Comparison of ENCODE assay signal across 9 mouse cellular contexts in the genomic region with DNA sequence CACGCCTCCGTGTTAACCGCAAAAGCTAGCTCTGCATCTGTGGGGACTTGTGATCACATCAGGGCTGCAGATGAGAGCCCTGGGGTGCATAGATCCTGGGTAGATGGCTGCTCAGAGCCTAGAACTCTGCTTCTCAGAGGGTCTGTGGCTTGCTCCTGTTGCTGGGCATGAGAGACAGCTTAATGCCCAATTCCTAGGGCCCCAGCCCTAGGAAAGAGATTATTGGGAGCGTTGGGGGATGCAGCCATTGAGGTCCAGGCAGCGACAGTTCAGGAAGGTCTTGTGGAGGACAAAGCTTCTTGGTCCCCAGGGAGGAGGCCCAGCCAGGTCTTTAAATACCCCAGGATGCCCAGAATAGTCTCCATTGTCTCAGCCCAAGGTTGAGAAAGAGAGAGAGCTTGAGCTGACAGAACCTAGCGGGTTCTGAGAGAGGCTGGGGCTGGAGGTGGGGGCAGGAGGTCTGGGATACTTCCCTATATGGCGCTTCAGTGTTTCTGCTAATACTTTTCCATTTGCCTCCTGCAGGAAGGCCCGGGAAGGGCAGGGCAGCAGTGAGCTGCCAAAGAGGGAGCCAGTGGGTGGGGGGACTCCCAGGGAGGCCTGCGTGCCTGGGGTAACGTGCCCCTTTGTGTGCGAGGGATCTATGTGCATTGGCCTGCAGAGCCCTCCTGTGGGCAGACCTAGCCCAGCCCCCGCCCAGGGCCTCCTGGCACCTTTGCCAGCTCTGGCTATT. TPM values are rescaled to one million over a fixed set of nuclear protein-coding genes. Genes with fewer than 3 reads are reported as not detected.
DNase-seq lines count a peak whose midpoint lies in the region; ATAC-seq and TF ChIP-seq lines count a peak whose summit lies in the region.
"Had no signal": no experiment of that assay in that cellular context is flagged by ENCODE, and none has a peak within 500 bp of the region (broad histone marks: within the 10 kb centered on the region; RNA-seq: fewer than 3 reads in every experiment).

No protein-coding gene starts in this region.

- H3K27me3 ChIP-seq in hindbrain, embryonic 15.5 days, result no peaks in the 10 kb centered on the region
- H3K27me3 ChIP-seq in lung, postnatal 0 days (replicated peaks; ENCODE audit: insufficient read depth, low read length), result no peaks in the 10 kb centered on the region

- 0 out of 2 replicates have a peak, but pooled peaks have one; percentile 25 for ATAC-seq in hindbrain, embryonic 15.5 days (ENCODE audit: low FRiP score, low read depth)
- ATAC-seq in lung, postnatal 0 days, result peak; percentile 32

- H3K4me3 ChIP-seq in hindbrain, embryonic 15.5 days, result no peak overlapping the region
- no peak overlapping the region for H3K4me3 ChIP-seq in lung, postnatal 0 days (ENCODE audit: low read depth, low read length)

- WGBS in hindbrain, embryonic 15.5 days, result 14% methylated on average over 12 of the region's 12 CpGs
- WGBS in lung, postnatal 0 days, result 19% methylated on average over 12 of the region's 12 CpGs

- no peak for TF ChIP-seq EP300 in lung, postnatal 0 days (IDR thresholded peaks at IDR 0.05)

- no peaks in the 10 kb centered on the region for H3K9me3 ChIP-seq in hindbrain, embryonic 15.5 days
- no peaks in the 10 kb centered on the region for H3K9me3 ChIP-seq in lung, postnatal 0 days (ENCODE audit: low read length)

- H3K4me1 ChIP-seq in hindbrain, embryonic 15.5 days (replicated peaks), result peaks cover 53% of the 10 kb centered on the region
- H3K4me1 ChIP-seq in lung, postnatal 0 days (ENCODE audit: insufficient read depth, low read depth, low read length), result peaks cover 62% of the 10 kb centered on the region

- TF ChIP-seq CTCF in lung, postnatal 0 days (IDR thresholded peaks at IDR 0.05), result peak; percentile 73

- H3K4me2 ChIP-seq in hindbrain, embryonic 15.5 days, result no peak overlapping the region
- H3K4me2 ChIP-seq in lung, postnatal 0 days (replicated peaks; ENCODE audit: low read depth, low read length), result no peak overlapping the region

- H3K36me3 ChIP-seq in hindbrain, embryonic 15.5 days, result no peaks in the 10 kb centered on the region
- no peaks in the 10 kb centered on the region for H3K36me3 ChIP-seq in lung, postnatal 0 days (ENCODE audit: insufficient read depth, low read length)

- peak overlapping the region; percentile 25 for H3K27ac ChIP-seq in hindbrain, embryonic 15.5 days (replicated peaks)
- peak overlapping the region; percentile 3; the same call in 1 of the 2 replicates for H3K27ac ChIP-seq in lung, postnatal 0 days (ENCODE audit: low read length)

- DNase-seq in adrenal gland, postnatal 25 days, result peak; percentile 48
- DNase-seq in adrenal gland, adult 18-20 months (ENCODE audit: low spot score in 2 of 2), result no peak
- DNase-seq in Muller cell, postnatal 12 days (ENCODE audit: inconsistent ontology term), result peak; percentile 81
- peak; percentile 68 for DNase-seq in gastrocnemius, postnatal 10 days
- peak; percentile 68 for DNase-seq in lung, postnatal 0 days (ENCODE audit: low spot score)
- DNase-seq in spleen, postnatal 36 days (ENCODE audit: low spot score in 2 of 2), result no peak
- DNase-seq in left cerebral cortex, postnatal 36 days (ENCODE audit: low spot score in 2 of 2), result no peak

- H3K9ac ChIP-seq in hindbrain, embryonic 15.5 days, result no peak overlapping the region
- no peak overlapping the region for H3K9ac ChIP-seq in lung, postnatal 0 days (replicated peaks; ENCODE audit: low read depth)

- intact Hi-C loops in left cerebral cortex, postnatal 36 days (cut with DNase I), result no loop called here

RNA-seq across cellular contexts. Expression of gene Hspg2, which starts 20.2 kb away (rescaled TPM):
- 177 and 197 TPM in 2 replicates for total RNA-seq in adrenal gland, postnatal 25 days (2021)
- total RNA-seq in adrenal gland, adult 18-20 months (2021), result 100 to 1,000 TPM in 1 of 2 experiments, 10 to 100 TPM in 1; 79.7 to 122 TPM
- total RNA-seq in gastrocnemius, postnatal 10 days (2021), result 100 to 1,000 TPM; 256 to 295 TPM
- polyA plus RNA-seq in hindbrain, embryonic 15.5 days (2015; fragmentation: Nextera tagmentation; extraction: Ambion mirVana), result 6.0 and 6.9 TPM in 2 replicates
- 20.2 and 25.3 TPM in 2 replicates for polyA plus RNA-seq in lung, postnatal 0 days (2015; fragmentation: Nextera tagmentation; extraction: Ambion mirVana)
- 1 to 10 TPM; 5.7 to 7.7 TPM for total RNA-seq in left cerebral cortex, postnatal 36 days (2021)

RNA-seq across cellular contexts. Expression of gene 1700013G24Rik, which starts 35.7 kb away (rescaled TPM):
- total RNA-seq in adrenal gland, postnatal 25 days (2021), result not detected in 2 replicates
- not detected for total RNA-seq in adrenal gland, adult 18-20 months (2021)
- not detected for total RNA-seq in gastrocnemius, postnatal 10 days (2021)
- polyA plus RNA-seq in hindbrain, embryonic 15.5 days (2015; fragmentation: Nextera tagmentation; extraction: Ambion mirVana), result not detected in 2 replicates
- not detected in 2 replicates for polyA plus RNA-seq in lung, postnatal 0 days (2015; fragmentation: Nextera tagmentation; extraction: Ambion mirVana)
- total RNA-seq in left cerebral cortex, postnatal 36 days (2021), result not detected

RNA-seq across cellular contexts. Expression of gene Cela3b, which starts 58.4 kb away (rescaled TPM):
- not detected in 2 replicates for total RNA-seq in adrenal gland, postnatal 25 days (2021)
- not detected for total RNA-seq in adrenal gland, adult 18-20 months (2021)
- not detected for total RNA-seq in gastrocnemius, postnatal 10 days (2021)
- not detected in 2 replicates for polyA plus RNA-seq in hindbrain, embryonic 15.5 days (2015; fragmentation: Nextera tagmentation; extraction: Ambion mirVana)
- polyA plus RNA-seq in lung, postnatal 0 days (2015; fragmentation: Nextera tagmentation; extraction: Ambion mirVana), result not detected in 2 replicates
- total RNA-seq in left cerebral cortex, postnatal 36 days (2021), result not detected
- polyA plus RNA-seq: C2C12 had no signal

Comparison
In these comparisons a context has a peak if more than half of its experiments do, and no peak if none do; other contexts are left out.
1. DNase-seq: peak in adrenal gland, postnatal 25 days (single experiment), Muller cell, postnatal 12 days (single experiment), gastrocnemius, postnatal 10 days (single experiment) and lung, postnatal 0 days (single experiment); none in adrenal gland, adult 18-20 months (0 of 2), spleen, postnatal 36 days (0 of 2) and left cerebral cortex, postnatal 36 days (0 of 2).
2. RNA of gene Hspg2, which starts 20.2 kb away (total RNA-seq): 256 to 295 TPM in gastrocnemius, postnatal 10 days, 177 to 197 TPM in adrenal gland, postnatal 25 days and 79.7 to 122 TPM in adrenal gland, adult 18-20 months; 5.7 to 7.7 TPM in left cerebral cortex, postnatal 36 days; every median in the first group is over 4 times any median in the second.